Mouse (Mus musculus): ENCODE measurements around the gene Mre11a.

GRCm38 (mm10) chr9:14856922-14857654, 72.6 kb downstream of the Mre11a start:
- TF ChIP-seq CTCF (IDR thresholded peaks at IDR 0.05) (no peak), EP300 (IDR thresholded peaks at IDR 0.05) (no peak)

Measured in lung, postnatal 0 days (tissue).